Mouse (Mus musculus) left cerebral cortex, adult 2 months (tissue): Measurements from ENCODE around the gene Pcolce. TPM values are rescaled to one million over a fixed set of nuclear protein-coding genes. Genes with fewer than 3 reads are reported as not detected.
A peak's percentile ranks its signal among the peaks of the same experiment; 100 is the strongest.

Experiments
- DNase-seq, 2 experiments: peaks; one replicate each; pipeline ENCODE4 v3.0.0; 2021 to 2022; ENCODE audit warnings: low spot score in 2 of 2, mixed read lengths in 1 of 2; ENCODE audit errors: extremely low spot score in 1 of 2
- H3K27ac ChIP-seq: fragments of 200-600 bp; 2 replicates; pipeline ENCODE4 v1.8.1; 2022
- H3K4me3 ChIP-seq: fragments of 200-600 bp; 2 replicates; pipeline ENCODE4 v1.8.1; 2022
- CTCF ChIP-seq: fragments of 200-600 bp; IDR thresholded peaks from 2 replicates; pipeline ENCODE4 v1.8.1; 2022; ENCODE audit warnings: antibody characterized with exemption, mild to moderate bottlenecking, moderate library complexity
- intact Hi-C: fragments of 180-260 bp; cut with DNase I; formaldehyde crosslinking; loops from one replicate; pipeline ENCODE4 v1.15.1; 2025
- total RNA-seq, 2 experiments: library from RNA; stranded (reverse); gene quantifications; 2 replicates each; pipeline ENCODE4 v1.2.3; 2021

Gene Pcolce
- total RNA-seq, 2 experiments from 2014 or later: 9.6 to 11.2 TPM

GRCm38 (mm10) chr5:137607860-137608653 lies 5.5 kb downstream of the Pcolce start:
- intact Hi-C loops: loop anchor here (10.0 kb wide), 1 partner anchor 623 kb away; the partner anchor contains the start of genes Plod3 and Znhit1
- no peak overlapping the region for H3K4me3 ChIP-seq

DNA sequence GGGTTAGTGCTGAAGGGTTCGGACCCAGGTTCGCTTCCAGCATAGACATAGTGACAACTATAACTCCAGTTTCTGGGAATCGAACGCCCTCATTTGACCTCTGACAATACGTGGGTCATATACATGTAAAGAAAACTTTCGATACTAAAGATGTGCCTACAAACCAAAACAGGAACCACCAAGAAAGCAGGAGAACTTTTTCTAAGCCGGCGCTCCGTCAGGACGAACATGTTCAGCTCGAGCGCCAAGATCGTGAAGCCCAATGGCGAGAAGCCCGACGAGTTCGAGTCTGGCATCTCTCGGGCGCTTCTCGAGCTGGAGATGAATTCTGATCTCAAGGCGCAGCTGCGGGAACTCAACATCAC lies 12.2 kb downstream of the Pcolce start:
- peak overlapping the region; percentile 16; the same call in 1 of the 2 replicates for H3K27ac ChIP-seq
- TF ChIP-seq CTCF: no peak
- intact Hi-C loops: loop anchor here (1.0 to 10.0 kb wide), 2 partner anchors 27 to 617 kb away; partner anchors contain the start of genes Plod3 and Znhit1
- peak overlapping the region; percentile 84 for H3K4me3 ChIP-seq
- no peak for DNase-seq

More at GRCm38 (mm10) chr5:137607860-137608653, 5.5 kb downstream of the Pcolce start:
- no peak overlapping the region for H3K27ac ChIP-seq
- TF ChIP-seq CTCF: no peak
- no peak for DNase-seq

DNA sequence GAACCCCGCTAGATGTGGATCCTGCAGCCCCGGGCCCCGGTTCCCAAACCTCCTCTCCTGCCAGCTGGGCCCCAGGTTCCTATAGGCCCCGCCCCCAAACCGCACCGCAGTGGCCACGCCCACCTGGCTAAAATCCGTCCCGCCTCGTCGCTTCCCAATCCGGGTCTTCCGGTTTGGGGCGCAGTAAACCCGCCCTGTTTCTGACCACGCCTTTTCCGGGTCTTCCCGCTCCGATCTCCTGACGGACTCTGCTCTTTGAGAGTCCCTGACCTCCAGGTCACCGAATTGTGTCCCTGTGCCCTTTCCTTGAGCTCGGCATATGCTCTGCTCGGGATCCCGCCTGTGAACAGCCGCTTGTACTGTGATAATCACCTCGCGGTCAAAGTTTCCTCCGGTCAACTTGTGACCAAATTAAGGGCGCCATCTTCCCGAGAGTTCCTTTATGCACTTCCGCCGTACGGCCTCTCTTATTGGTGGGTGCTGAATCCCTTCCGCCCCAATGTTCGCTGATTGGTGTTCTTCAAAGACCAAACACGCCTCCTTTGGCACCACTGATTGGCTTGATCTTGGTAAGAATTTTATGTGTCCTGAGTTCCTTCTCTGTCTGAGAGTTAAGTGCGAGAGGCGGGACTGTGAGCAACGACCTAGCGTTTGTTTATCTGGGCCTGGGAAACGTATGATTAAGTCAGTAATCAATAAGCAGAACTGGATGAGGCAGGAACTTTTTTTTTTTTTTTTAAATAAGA lies 12.8 kb downstream of the Pcolce start, which contains the start of gene Mospd3:
Gene Mospd3 (minus strand): TSS at position 440 of the 746 bp plus-strand sequence.
- intact Hi-C loops: loop anchor here (1.0 to 10.0 kb wide), 2 partner anchors 28 to 616 kb away; partner anchors contain the start of genes Plod3 and Znhit1
- no peak; the same call in 1 of the 2 replicates for TF ChIP-seq CTCF
- Histone ChIP-seq H3K4me3 (peak within 1 kb of the TSS; percentile 84), H3K27ac (peak within 1 kb of the TSS; percentile 94)
- peak; percentile 94 for DNase-seq

GRCm38 (mm10) chr5:137600281-137600618 lies 13.3 kb downstream of the Pcolce start:
- no peak for TF ChIP-seq CTCF
- H3K27ac ChIP-seq: peak overlapping the region; percentile 94
- DNase-seq: no peak
- intact Hi-C loops: loop anchor here (10.0 kb wide), 1 partner anchor 615 kb away; the partner anchor contains the start of genes Plod3 and Znhit1
- peak overlapping the region; percentile 84 for H3K4me3 ChIP-seq

DNA sequence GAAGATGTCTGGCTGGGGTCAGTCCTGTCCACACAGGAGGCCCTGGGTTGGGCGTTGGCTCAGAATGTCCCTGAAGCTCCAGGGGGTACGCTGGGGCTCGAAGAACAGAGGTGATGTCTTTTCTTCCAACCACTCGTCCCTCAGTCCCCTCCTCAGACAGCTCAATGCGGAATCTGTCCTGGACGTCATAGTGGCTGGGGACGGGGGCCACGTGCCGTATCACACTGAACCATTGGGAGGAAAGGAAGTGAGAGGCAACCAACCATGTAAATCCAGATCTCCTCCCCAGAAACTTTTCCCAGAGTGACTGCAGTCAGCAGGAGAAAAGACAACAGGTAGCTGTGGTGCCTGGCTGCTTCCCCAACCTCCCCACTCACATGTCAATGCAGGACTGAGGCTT lies 14.0 kb downstream of the Pcolce start:
- peak overlapping the region; percentile 84 for H3K4me3 ChIP-seq
- intact Hi-C loops: loop anchor here (10.0 kb wide), 1 partner anchor 265 kb away; the partner anchor contains the start of gene Slc12a9
- no peak for TF ChIP-seq CTCF
- DNase-seq: no peak
- no peak overlapping the region for H3K27ac ChIP-seq

- DNase-seq: no peak
- intact Hi-C loops: loop anchor here (10.0 kb wide), 1 partner anchor 263 kb away; the partner anchor contains the start of gene Slc12a9
- TF ChIP-seq CTCF: no peak
- H3K4me3 ChIP-seq: no peak overlapping the region
- no peak overlapping the region for H3K27ac ChIP-seq
Measured at GRCm38 (mm10) chr5:137598100-137598826, 15.3 kb downstream of the Pcolce start.

DNA sequence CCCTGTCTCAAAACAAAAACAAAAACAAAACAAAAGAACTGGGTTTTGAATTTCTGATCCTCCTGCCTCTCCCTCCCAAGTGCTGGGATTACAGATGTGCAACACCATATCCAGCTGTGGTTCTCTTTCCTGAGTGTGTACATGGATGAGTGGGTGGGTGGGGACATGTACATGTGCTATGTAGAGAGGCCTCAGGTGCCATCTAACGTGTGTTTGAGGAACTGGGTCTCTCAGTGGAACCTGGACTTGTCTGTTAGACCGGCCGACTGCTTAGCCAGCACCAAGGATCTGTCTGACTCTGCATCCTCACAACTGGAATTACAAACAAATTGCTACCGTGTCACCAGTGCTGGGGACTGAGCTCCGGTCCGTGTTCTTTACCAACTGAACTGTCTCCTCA lies 16.0 kb downstream of the Pcolce start:
- no peak overlapping the region for H3K27ac ChIP-seq
- intact Hi-C loops: loop anchor here (10.0 kb wide), 1 partner anchor 263 kb away; the partner anchor contains the start of gene Slc12a9
- no peak for DNase-seq
- H3K4me3 ChIP-seq: no peak overlapping the region
- no peak for TF ChIP-seq CTCF

- no peak overlapping the region for H3K4me3 ChIP-seq
- no peak for TF ChIP-seq CTCF
- intact Hi-C loops: loop anchor here (10.0 kb wide), 1 partner anchor 262 kb away; the partner anchor contains the start of gene Slc12a9
- no peak for DNase-seq
- H3K27ac ChIP-seq: no peak overlapping the region
Measured at GRCm38 (mm10) chr5:137596601-137597261, 16.9 kb downstream of the Pcolce start.

GRCm38 (mm10) chr5:137595921-137596320 lies 17.7 kb downstream of the Pcolce start:
- Histone ChIP-seq H3K27ac (no peak overlapping the region), H3K4me3 (no peak overlapping the region)
- TF ChIP-seq CTCF: no peak
- intact Hi-C loops: loop anchor here (10.0 kb wide), 1 partner anchor 261 kb away; the partner anchor contains the start of gene Slc12a9
- DNase-seq: no peak

GRCm38 (mm10) chr5:137590507-137590906 lies 23.1 kb downstream of the Pcolce start:
- intact Hi-C loops: loop anchor here (10.0 kb wide), 1 partner anchor 256 kb away; the partner anchor contains the start of gene Slc12a9

DNA sequence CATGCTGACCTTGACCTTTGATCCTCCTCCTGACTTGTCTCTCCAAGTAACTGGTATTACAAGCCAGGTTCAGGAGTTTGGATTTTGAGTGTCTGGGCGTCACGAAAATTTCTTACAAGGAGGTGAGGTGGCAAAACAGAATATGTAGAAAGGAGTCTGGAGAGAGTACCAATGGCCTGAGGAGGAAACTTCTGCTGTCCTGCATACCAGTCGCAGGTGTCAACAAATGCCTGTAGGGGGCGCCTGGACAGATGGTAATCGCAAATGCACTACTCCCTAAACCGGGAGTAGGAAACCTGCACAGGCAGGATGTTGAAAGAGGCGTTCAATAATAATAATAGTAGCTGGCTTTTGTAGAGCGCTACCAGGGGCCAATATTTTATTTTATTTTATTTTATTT lies 28.6 kb downstream of the Pcolce start:
- peak; percentile 74 for TF ChIP-seq CTCF
- Histone ChIP-seq H3K4me3 (no peak overlapping the region), H3K27ac (no peak overlapping the region)
- intact Hi-C loops: loop anchor here (5.0 kb wide), 1 partner anchor 67 kb away; no protein-coding TSS in a partner anchor
- DNase-seq: peak; percentile 55 to 56

More at GRCm38 (mm10) chr5:137590507-137590906, 23.1 kb downstream of the Pcolce start:
- Histone ChIP-seq H3K4me3 (no peak overlapping the region), H3K27ac (no peak overlapping the region)
- TF ChIP-seq CTCF: no peak
- no peak for DNase-seq
